8 mouse cellular contexts compared by ENCODE assay signal in the genomic region with DNA sequence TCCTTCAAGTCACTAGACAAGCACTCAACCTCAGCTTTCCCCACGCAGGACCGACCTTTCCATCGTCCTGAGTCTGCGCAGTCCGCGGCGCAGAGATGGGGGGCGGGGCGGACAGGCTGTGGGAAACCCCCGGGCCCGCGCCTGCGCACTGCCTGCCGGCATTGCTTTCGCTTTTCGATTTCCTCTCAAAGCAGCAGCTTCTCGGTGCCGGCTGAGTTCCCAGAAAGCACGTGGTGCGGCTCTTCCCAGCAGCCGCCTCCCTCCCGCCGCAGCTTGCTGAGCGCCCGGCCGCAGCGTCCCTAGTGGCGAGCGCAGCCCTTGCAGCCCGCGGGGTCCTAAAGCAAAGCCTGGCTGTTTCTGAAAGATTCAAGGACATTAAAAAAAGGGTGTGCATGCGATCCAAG. TPM values are rescaled to one million over a fixed set of nuclear protein-coding genes. Genes with fewer than 3 reads are reported as not detected.
A peak's percentile ranks its signal among the peaks of the same experiment; 100 is the strongest.
DNase-seq lines count a peak whose midpoint lies in the region; ATAC-seq lines count a peak whose summit lies in the region.

No protein-coding gene starts in this region.

- H3K4me2 ChIP-seq in hindbrain, embryonic 15.5 days, result peak overlapping the region; percentile 63

- H3K9me3 ChIP-seq in hindbrain, embryonic 15.5 days, result no peaks in the 10 kb centered on the region

- H3K36me3 ChIP-seq in hindbrain, embryonic 15.5 days, result no peaks in the 10 kb centered on the region

- no peaks in the 10 kb centered on the region for H3K27me3 ChIP-seq in hindbrain, embryonic 15.5 days

- peak overlapping the region; percentile 86 for H3K27ac ChIP-seq in hindbrain, embryonic 15.5 days (replicated peaks)

- peak; percentile 98 for ATAC-seq in hindbrain, embryonic 15.5 days (ENCODE audit: low FRiP score, low read depth)

- under 1% methylated on average over 32 of the region's 32 CpGs for WGBS in hindbrain, embryonic 15.5 days

- H3K4me1 ChIP-seq in hindbrain, embryonic 15.5 days (replicated peaks), result peaks cover 8% of the 10 kb centered on the region

- peak overlapping the region; percentile 34 for H3K4me3 ChIP-seq in hindbrain, embryonic 15.5 days

- H3K9ac ChIP-seq in hindbrain, embryonic 15.5 days, result peak overlapping the region; percentile 39; the same call in 1 of the 2 replicates

- peak; percentile 95 for DNase-seq in R1 (ENCODE audit: low read depth, low spot score)
- peak; percentile 99 to 100 for DNase-seq in cerebellum, postnatal 25 days
- DNase-seq in frontal cortex, postnatal 36 days (ENCODE audit: low spot score in 2 of 2), result peak; percentile 99
- peak; percentile 96 for DNase-seq in left cerebral cortex, adult 11 months (ENCODE audit: low spot score)
- peak; percentile 99 for DNase-seq in lung, postnatal 4 days
- DNase-seq in retina, postnatal 7 days (ENCODE audit: low read depth, low spot score), result peak; percentile 95
- peak; percentile 97 for DNase-seq in urinary bladder, adult 2 months (ENCODE audit: low spot score)

RNA-seq across cellular contexts. Expression of a gene that starts 5.6 kb away (rescaled TPM):
- polyA plus RNA-seq in hindbrain, embryonic 15.5 days (2015; fragmentation: Nextera tagmentation; extraction: Ambion mirVana), result 14.5 and 17.6 TPM in 2 replicates
- polyA plus RNA-seq in urinary bladder, adult 2 months (2012; rRNA removed), result 48.7 and 93.5 TPM in 2 replicates

Comparison
In these comparisons a context has a peak if more than half of its experiments do, and no peak if none do; other contexts are left out.
1. Peak in every context shown above with its lines: DNase-seq, ATAC-seq, H3K4me3 ChIP-seq and H3K27ac ChIP-seq.